Mouse (Mus musculus) retina, postnatal 1 day (tissue): ENCODE results near the gene Arhgap18.

Source experiments
- DNase-seq: peaks from one replicate; pipeline ENCODE4 v3.0.0-alpha.2; 2012

Gene Arhgap18

DNA sequence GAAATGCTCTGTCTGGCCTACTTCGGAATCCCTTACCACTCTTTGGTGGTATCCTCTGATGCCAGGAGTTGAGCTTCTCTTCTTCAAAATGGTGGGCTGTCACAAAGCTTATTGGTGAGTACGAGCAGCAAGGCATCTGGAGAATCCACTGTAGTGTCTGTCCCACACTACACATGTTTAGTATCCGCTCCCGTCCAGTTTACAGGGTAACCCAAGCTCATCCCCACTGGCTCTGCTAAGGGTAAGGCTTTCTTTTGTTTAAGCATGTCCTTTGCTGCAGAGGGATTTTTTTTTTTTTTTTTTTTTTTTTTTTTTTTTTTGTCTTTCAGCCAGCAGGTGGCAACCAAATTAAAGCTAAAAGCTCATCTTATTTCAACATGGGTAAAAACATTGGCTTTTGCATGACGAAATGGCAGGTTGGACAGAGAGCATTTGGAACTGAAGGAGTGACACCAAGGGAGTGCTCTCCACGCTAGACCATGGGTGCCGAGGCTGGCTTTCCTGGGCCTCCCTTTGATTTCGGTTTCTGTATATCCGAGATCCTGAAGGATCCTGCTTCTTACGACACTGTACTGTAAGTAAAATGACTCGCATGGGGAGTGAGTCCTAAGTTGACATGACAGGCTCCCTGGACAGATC lies at the start of gene Arhgap18:
Arhgap18 (plus strand) TSS at position 493 of the 639 bp plus-strand sequence.
- no peak for DNase-seq

GRCm38 (mm10) chr10:26710458-26711011 lies 42.7 kb upstream of the Arhgap18 start:
- DNase-seq, result no peak

DNA sequence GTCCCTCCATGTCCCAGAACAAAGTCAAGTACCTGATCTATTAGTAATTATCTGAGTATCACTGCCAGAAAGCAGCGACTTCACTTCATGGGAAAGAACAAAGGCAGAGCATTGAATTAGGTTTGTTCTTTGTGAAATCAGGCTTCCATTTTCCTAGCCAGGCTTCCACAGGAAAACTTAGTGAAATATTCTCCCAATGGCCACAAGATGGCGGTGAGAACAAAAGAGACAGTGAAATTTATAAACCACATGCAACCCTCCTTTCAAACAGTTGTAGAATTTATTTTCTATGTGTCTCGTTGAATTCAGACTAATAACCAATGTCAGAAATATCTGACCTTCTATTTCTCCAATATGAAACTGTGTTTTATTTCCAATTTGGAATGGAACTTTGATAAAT lies 42.2 kb upstream of the Arhgap18 start:
- peak; percentile 76 for DNase-seq

DNA sequence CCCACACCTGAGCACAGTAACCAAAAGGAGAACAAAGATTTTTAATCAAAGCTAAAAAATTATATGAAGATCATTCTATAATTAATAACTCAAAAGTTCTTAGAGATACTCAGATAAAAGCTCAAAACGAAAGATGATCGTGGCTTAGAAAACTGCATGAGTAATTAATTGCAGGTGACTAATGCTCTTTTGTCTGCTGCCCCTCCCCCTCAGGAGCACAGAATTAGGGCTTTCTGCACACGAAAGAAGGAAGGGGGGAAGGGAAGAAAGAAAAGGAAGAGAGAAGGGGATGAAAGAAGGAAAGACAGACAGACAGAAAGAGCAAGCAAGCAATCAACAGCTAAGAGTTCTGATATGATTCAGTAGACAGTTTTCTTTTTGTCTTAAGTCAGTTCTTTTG lies 39.2 kb upstream of the Arhgap18 start:
- no peak for DNase-seq

GRCm38 (mm10) chr10:26724704-26725103 lies 28.5 kb upstream of the Arhgap18 start:
- no peak for DNase-seq

DNA sequence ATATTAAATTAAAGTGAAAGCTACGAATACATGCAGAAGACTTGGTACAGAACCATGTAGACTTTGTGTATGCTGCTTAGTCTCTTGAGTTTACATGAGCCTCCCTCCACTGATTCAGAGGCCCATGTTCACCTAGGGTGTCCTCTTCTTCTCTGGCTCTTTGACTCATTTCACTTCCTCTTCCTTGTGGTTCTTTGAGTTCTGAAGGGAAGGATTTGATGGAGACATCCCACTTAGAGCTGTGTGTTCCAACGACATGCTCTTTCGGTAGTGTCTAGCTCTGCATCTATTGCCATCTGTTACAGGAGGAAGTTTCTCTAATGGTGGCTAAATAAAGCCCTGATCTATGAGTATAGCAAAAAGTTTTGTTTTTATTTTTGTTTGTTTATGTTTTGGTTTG lies 28.0 kb upstream of the Arhgap18 start:
- no peak for DNase-seq

GRCm38 (mm10) chr10:26750827-26751226 lies 2.4 kb upstream of the Arhgap18 start:
- DNase-seq, result no peak

- peak; percentile 68 for DNase-seq
These were observed 925 bp upstream of the Arhgap18 start for GRCm38 (mm10) chr10:26752064-26752928.

- no peak for DNase-seq
These were observed 785 bp downstream of the Arhgap18 start for GRCm38 (mm10) chr10:26754006-26754405.

- DNase-seq, result no peak
These were observed 4.0 kb downstream of the Arhgap18 start for GRCm38 (mm10) chr10:26757231-26757630.

GRCm38 (mm10) chr10:26759469-26759868 lies 6.2 kb downstream of the Arhgap18 start:
- DNase-seq, result no peak

DNA sequence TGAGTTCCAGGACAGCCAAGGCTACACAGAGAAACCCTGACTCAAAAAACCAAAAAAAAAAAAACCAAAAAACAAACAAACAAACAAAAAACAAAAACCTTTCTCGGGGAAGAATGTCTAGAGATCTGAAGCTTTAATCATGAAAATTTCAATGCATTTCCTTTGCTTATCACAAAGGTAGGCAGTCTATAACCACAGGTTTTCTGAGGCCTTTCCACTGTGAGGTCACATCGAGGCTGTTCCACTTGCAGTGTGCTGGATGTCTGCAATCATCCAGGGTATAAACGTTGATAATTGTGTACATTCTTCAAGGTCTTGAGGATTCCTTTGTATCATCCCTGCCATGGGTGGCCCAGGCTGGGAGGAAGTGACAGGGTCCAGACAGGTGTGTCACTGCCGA lies 7.9 kb downstream of the Arhgap18 start:
- DNase-seq, result no peak

- no peak for DNase-seq
These were observed 9.0 kb downstream of the Arhgap18 start for GRCm38 (mm10) chr10:26761991-26762903.

GRCm38 (mm10) chr10:26767196-26767595 lies 14.0 kb downstream of the Arhgap18 start:
- no peak for DNase-seq

DNA sequence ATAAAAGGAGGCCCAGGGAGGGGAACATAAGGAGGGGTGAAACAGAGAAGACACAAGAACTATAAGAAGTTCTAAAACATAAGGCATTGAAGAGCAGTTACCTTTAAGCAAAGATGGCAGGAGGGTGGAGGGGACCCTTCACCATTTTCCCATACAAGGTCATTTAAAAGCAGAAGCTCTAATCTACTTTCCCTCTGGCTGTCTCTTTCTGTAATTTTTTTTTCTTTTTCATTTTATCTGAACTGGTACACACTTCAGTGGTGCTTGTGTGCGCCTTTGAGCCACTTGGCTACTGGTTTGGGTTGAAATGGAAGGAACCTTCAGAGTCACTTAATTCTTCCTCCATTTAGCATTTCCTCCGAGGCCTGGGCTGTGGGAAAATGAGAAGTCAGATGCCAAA lies 15.7 kb downstream of the Arhgap18 start:
- DNase-seq, result no peak

GRCm38 (mm10) chr10:26770035-26770434 lies 16.8 kb downstream of the Arhgap18 start:
- no peak for DNase-seq

- DNase-seq, result peak; percentile 92
These were observed 18.9 kb downstream of the Arhgap18 start for GRCm38 (mm10) chr10:26771938-26772623.

DNA sequence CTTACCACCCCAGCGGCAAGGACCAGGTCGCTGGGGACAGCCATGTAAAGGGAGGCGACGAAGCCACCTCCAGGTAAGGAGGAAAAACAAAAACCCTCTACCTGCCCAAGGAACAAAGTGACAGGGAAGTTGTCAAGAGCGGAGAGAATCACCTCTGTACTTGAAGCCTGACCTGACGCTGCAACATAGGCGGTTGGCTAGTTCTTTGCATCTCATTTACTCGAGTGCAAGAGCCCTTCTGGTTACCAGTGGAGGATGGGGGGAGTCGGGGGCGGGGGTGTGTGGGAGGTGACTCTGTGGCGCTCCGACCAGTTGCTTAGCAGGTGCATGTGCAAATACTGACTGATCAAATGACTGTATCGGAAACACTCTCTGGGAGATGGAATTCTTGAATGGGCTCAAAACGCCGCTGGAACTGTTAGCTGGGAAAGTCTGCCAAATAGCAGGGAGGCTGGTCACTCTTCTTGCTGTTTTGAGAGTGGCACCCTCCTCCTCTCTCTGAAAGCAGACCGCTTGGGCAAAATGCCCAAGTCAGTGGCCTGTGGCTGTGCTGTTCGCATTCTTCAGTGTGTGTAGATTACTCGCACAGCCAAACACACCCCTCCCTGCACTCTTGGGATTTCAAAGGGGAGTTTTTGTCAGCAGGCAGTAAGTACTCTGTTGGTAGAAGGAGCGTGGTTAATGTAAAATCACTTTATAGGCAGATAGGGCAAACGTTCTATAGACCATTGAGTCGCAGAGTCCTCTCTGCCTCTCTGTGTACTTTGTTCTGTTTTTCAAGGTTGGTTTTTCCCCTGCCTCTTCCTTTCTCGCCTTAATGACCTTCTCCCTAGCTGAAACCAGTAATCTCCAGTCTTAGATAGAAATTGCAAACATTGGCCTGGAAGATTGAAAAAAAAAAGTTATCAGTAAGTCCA lies 19.7 kb downstream of the Arhgap18 start:
- DNase-seq, result peak; percentile 87

DNA sequence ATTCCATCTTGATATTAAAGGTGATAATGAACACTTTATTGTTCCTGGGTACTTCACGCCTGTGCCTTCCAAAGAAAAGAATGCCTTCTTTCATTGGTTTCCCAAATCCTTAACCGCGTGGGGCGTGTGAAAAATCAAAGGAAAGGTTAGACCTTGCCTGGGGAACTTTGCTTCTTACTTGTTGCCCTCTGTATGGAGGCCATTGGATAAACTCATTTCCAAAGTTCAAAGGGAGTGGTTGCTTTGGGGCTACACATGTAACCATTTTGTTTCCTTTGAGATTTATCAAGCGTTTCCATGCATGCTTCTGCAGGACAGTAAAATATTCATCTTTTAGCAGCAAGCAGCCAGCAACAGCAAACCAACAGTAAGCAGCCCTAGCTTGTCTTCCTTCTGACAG lies 20.3 kb downstream of the Arhgap18 start:
- peak; percentile 20 for DNase-seq

GRCm38 (mm10) chr10:26774266-26774665 lies 21.0 kb downstream of the Arhgap18 start:
- DNase-seq, result no peak

GRCm38 (mm10) chr10:26776443-26776842 lies 23.2 kb downstream of the Arhgap18 start:
- no peak for DNase-seq
